Mouse (Mus musculus): ENCODE measurements around the gene 1700017D01Rik.

Gene 1700017D01Rik

DNA sequence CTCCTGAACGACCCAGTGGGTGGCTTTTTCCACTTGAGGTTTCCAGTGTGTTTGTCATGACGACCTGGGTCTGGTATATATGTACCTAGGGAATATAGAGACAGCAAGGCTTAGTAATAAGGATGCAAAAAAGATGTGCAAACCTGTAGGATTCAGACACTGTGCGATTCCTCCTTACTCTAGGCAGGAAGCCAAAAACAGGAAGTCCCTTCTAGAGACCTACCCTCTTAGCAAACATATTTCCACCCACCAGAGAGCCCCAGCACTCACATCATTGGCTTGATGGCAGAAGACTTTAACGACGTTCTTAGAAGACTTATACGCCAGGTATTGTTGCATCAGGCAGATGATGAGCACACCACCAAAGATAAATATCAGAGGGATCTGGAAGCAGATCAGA lies 82.7 kb downstream of the 1700017D01Rik start:
- DNase-seq (ENCODE audit: low read depth, low spot score): no peak
